Mouse (Mus musculus) intestine, embryonic 16.5 days (tissue): ENCODE results near the gene Nell1. TPM values are rescaled to one million over a fixed set of nuclear protein-coding genes. Genes with fewer than 3 reads are reported as not detected.

ENCODE experiments used
- ATAC-seq: fragments of 200-750 bp; cut with Nextera tagmentation; 2 replicates; pipeline ENCODE4 v1.8.0; 2017; ENCODE audit warnings: moderate TSS enrichment, moderate library complexity
- H3K27ac ChIP-seq: fragments of 300-500 bp; sonication (generic); 2 replicates; pipeline ENCODE4 v1.5.1; 2014; ENCODE audit warnings: mild to moderate bottlenecking, low read length
- H3K27me3 ChIP-seq: fragments of 300-500 bp; sonication (generic); replicated peaks from 2 replicates; pipeline ENCODE4 v1.6.1; 2014; ENCODE audit warnings: low read length, control low read depth, mixed read lengths; ENCODE audit not compliant: control insufficient read depth, insufficient read depth
- H3K36me3 ChIP-seq: fragments of 300-500 bp; sonication (generic); 2 replicates; pipeline ENCODE4 v1.6.1; 2014; ENCODE audit warnings: low read length, control low read depth; ENCODE audit not compliant: control insufficient read depth, insufficient read depth
- H3K4me1 ChIP-seq: fragments of 300-500 bp; sonication (generic); 2 replicates; pipeline ENCODE4 v1.6.1; 2014; ENCODE audit warnings: low read length, control low read depth, mixed read lengths; ENCODE audit not compliant: control insufficient read depth, insufficient read depth
- H3K4me2 ChIP-seq: fragments of 300-500 bp; sonication (generic); 2 replicates; pipeline ENCODE4 v1.6.1; 2014; ENCODE audit warnings: low read depth, low read length, control low read depth
- H3K4me3 ChIP-seq: fragments of 300-500 bp; sonication (generic); 2 replicates; pipeline ENCODE4 v1.5.1; 2014; ENCODE audit warnings: mild to moderate bottlenecking, low read length
- H3K9ac ChIP-seq: fragments of 300-500 bp; sonication (generic); 2 replicates; pipeline ENCODE4 v1.6.1; 2014; ENCODE audit warnings: low read depth, low read length
- H3K9me3 ChIP-seq: fragments of 300-500 bp; sonication (generic); 2 replicates; pipeline ENCODE4 v1.6.1; 2016; ENCODE audit warnings: low read length, control low read depth; ENCODE audit not compliant: control insufficient read depth
- WGBS: fragments of 180-500 bp; shearing (Covaris S2); extraction: QIAGEN DNeasy Blood & Tissue Kit; methylation state at CpG from one replicate; pipeline ENCODE4 v1.1.7; 2014; 5-methylcytosine and 5-hydroxymethylcytosine counted together
- polyA plus RNA-seq: library from polyadenylated mRNA; unstranded; fragments of >200 nt; fragmentation: Nextera tagmentation; extraction: Ambion mirVana; gene quantifications from 2 replicates; pipeline ENCODE4 v1.2.1, GENCODE M21; 2015

The Nell1 gene
- polyA plus RNA-seq, 1 experiment from 2014 or later = 4.2 TPM

- Histone ChIP-seq H3K4me3 (no peak overlapping the region), H3K9ac (no peak overlapping the region), H3K36me3 (no peaks in the 10 kb centered on the region), H3K4me1 (no peaks in the 10 kb centered on the region), H3K27ac (no peak overlapping the region), H3K4me2 (no peak overlapping the region), H3K9me3 (no peaks in the 10 kb centered on the region; the same call in 1 of the 2 replicates), H3K27me3 (no peaks in the 10 kb centered on the region)
- 26% methylated on average over 6 of the region's 6 CpGs for WGBS
- ATAC-seq = peak; percentile 72
Observed at GRCm38 (mm10) chr7:50210678-50211251, 236.1 kb downstream of the Nell1 start.

- ATAC-seq = no peak
- Histone ChIP-seq H3K9ac (no peak overlapping the region), H3K9me3 (no peaks in the 10 kb centered on the region), H3K4me3 (no peak overlapping the region), H3K4me2 (no peak overlapping the region), H3K27ac (no peak overlapping the region), H3K27me3 (no peaks in the 10 kb centered on the region), H3K4me1 (no peaks in the 10 kb centered on the region), H3K36me3 (no peaks in the 10 kb centered on the region)
Observed at GRCm38 (mm10) chr7:50221849-50222248, 247.2 kb downstream of the Nell1 start.

- Histone ChIP-seq H3K9me3 (no peaks in the 10 kb centered on the region), H3K36me3 (no peaks in the 10 kb centered on the region), H3K27me3 (no peaks in the 10 kb centered on the region), H3K27ac (no peak overlapping the region), H3K4me2 (no peak overlapping the region), H3K9ac (no peak overlapping the region), H3K4me3 (no peak overlapping the region), H3K4me1 (no peaks in the 10 kb centered on the region)
- 75% methylated on average over 2 of the region's 2 CpGs for WGBS
- no peak for ATAC-seq
Observed at GRCm38 (mm10) chr7:50226621-50227020, 252.0 kb downstream of the Nell1 start.

- H3K4me2 ChIP-seq = no peak overlapping the region
- H3K36me3 ChIP-seq = no peaks in the 10 kb centered on the region
- no peaks in the 10 kb centered on the region for H3K4me1 ChIP-seq
- no peak for ATAC-seq
- no peaks in the 10 kb centered on the region for H3K9me3 ChIP-seq
- no peak overlapping the region for H3K4me3 ChIP-seq
- no peak overlapping the region for H3K27ac ChIP-seq
- WGBS = 78% methylated on average over 4 of the region's 4 CpGs
- no peak overlapping the region for H3K9ac ChIP-seq
- H3K27me3 ChIP-seq = no peaks in the 10 kb centered on the region
Observed at GRCm38 (mm10) chr7:50228273-50228672, 253.6 kb downstream of the Nell1 start.

- H3K27ac ChIP-seq = no peak overlapping the region
- H3K9ac ChIP-seq = no peak overlapping the region
- no peak overlapping the region for H3K4me2 ChIP-seq
- H3K27me3 ChIP-seq = no peaks in the 10 kb centered on the region
- H3K4me1 ChIP-seq = no peaks in the 10 kb centered on the region
- WGBS = 80% methylated on average over 4 of the region's 4 CpGs
- H3K9me3 ChIP-seq = no peaks in the 10 kb centered on the region
- H3K4me3 ChIP-seq = no peak overlapping the region
- H3K36me3 ChIP-seq = no peaks in the 10 kb centered on the region
- no peak for ATAC-seq
Observed at GRCm38 (mm10) chr7:50241213-50241612, 266.5 kb downstream of the Nell1 start.

GRCm38 (mm10) chr7:50241634-50242273 is 267.1 kb downstream of the Nell1 start:
- Histone ChIP-seq H3K4me1 (no peaks in the 10 kb centered on the region), H3K36me3 (no peaks in the 10 kb centered on the region), H3K9me3 (no peaks in the 10 kb centered on the region), H3K9ac (no peak overlapping the region), H3K4me3 (no peak overlapping the region), H3K27ac (no peak overlapping the region), H3K27me3 (no peaks in the 10 kb centered on the region), H3K4me2 (no peak overlapping the region)
- WGBS = 56% methylated on average over 5 of the region's 5 CpGs
- ATAC-seq = no peak

GRCm38 (mm10) chr7:50253166-50253565 is 278.5 kb downstream of the Nell1 start:
- Histone ChIP-seq H3K4me3 (no peak overlapping the region), H3K27ac (no peak overlapping the region), H3K9ac (no peak overlapping the region), H3K4me1 (no peaks in the 10 kb centered on the region), H3K36me3 (no peaks in the 10 kb centered on the region), H3K9me3 (no peaks in the 10 kb centered on the region), H3K4me2 (no peak overlapping the region), H3K27me3 (no peaks in the 10 kb centered on the region)
- WGBS = 70% methylated on average over 3 of the region's 3 CpGs
- no peak for ATAC-seq

- Histone ChIP-seq H3K9me3 (no peaks in the 10 kb centered on the region), H3K4me1 (no peaks in the 10 kb centered on the region), H3K27me3 (no peaks in the 10 kb centered on the region), H3K4me3 (no peak overlapping the region), H3K27ac (no peak overlapping the region), H3K9ac (no peak overlapping the region), H3K36me3 (no peaks in the 10 kb centered on the region), H3K4me2 (no peak overlapping the region)
- 82% methylated on average over 3 of the region's 3 CpGs for WGBS
- no peak for ATAC-seq
Observed at GRCm38 (mm10) chr7:50260016-50260415, 285.4 kb downstream of the Nell1 start.

GRCm38 (mm10) chr7:50295508-50295907 is 320.8 kb downstream of the Nell1 start:
- no peak overlapping the region for H3K4me2 ChIP-seq
- H3K27ac ChIP-seq = no peak overlapping the region
- no peak overlapping the region for H3K9ac ChIP-seq
- no peaks in the 10 kb centered on the region for H3K9me3 ChIP-seq
- no peak for ATAC-seq
- H3K27me3 ChIP-seq = no peaks in the 10 kb centered on the region
- 46% methylated on average over 3 of the region's 3 CpGs for WGBS
- H3K4me3 ChIP-seq = no peak overlapping the region
- H3K36me3 ChIP-seq = no peaks in the 10 kb centered on the region
- no peaks in the 10 kb centered on the region for H3K4me1 ChIP-seq

GRCm38 (mm10) chr7:50338226-50338625 is 363.6 kb downstream of the Nell1 start:
- H3K36me3 ChIP-seq = no peaks in the 10 kb centered on the region
- no peak overlapping the region for H3K4me2 ChIP-seq
- 81% methylated on average over 5 of the region's 5 CpGs for WGBS
- H3K9ac ChIP-seq = no peak overlapping the region
- no peaks in the 10 kb centered on the region for H3K27me3 ChIP-seq
- ATAC-seq = no peak
- H3K4me1 ChIP-seq = no peaks in the 10 kb centered on the region
- no peak overlapping the region for H3K27ac ChIP-seq
- H3K9me3 ChIP-seq = no peaks in the 10 kb centered on the region
- H3K4me3 ChIP-seq = no peak overlapping the region
